Mouse (Mus musculus): Measurements from ENCODE around the gene Mutyh. TPM values are rescaled to one million over a fixed set of nuclear protein-coding genes. Genes with fewer than 3 reads are reported as not detected.
A peak's percentile ranks its signal among the peaks of the same experiment; 100 is the strongest.
"Not testable (repeated sequence)": the region's sequence is repeated elsewhere in the genome, so short reads cannot be mapped to it uniquely, and the experiment has no call there.

Gene Mutyh
- total RNA-seq, 2 experiments from 2014 or later = 1.3 TPM

DNA sequence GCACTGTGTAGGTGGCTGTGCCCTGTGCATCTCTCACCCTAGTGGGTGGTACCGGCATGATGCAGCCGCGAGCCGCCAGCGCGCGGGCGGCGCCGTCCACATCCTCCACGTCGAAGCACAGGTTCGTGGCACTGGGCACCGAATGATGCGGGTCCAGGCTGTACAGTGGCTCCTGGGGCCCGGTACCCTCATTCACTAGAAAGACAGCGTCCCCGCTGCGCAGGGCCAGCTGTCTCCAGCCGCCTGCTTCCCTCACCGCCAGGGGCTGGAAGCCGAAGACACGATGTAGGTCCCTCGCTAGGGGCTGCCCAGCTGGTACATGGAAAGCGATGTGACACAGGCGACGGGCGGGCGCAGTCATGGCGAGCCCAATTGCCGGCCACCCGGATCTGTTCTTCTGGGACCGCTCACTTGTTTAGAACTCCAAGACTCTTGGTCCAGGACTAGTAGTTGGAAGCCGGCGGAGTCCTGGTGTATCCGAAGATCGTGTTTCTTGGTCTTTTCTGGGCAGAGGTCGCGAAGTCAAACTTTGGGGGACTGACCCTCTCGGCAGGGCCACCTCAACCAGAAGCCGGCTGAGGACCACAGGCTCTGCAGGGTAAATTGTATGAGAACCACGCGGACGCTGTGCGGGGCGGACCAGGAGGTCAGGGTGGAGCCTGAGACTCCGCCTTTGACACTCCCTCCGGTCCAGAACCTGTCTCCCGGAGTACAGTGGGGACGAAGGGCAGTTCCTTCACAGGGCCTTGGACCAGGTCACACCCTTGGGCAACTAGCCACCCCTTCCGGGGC lies 13.6 kb downstream of the Mutyh start:
- peak; percentile 84 to 88 for DNase-seq

DNA sequence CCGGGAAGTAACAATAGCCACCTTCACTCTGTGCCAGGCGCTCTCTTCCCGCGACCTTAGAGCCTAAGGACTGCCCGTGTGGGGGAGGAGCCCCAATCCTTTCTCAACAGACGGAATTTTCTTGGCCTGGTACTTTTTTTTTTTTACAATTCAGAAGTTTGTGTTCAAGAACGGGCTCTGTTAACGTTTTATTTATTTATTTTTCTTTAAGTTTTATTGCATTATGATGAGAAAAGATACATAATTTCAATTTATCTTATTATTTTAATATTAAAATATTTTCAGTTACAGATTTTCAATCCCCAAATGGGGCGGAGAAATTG lies 14.1 kb downstream of the Mutyh start, which contains the start of gene Hpdl:
TSS of gene Hpdl (minus strand) at position 14 of the 323 bp plus-strand sequence.
- DNase-seq = no peak

DNA sequence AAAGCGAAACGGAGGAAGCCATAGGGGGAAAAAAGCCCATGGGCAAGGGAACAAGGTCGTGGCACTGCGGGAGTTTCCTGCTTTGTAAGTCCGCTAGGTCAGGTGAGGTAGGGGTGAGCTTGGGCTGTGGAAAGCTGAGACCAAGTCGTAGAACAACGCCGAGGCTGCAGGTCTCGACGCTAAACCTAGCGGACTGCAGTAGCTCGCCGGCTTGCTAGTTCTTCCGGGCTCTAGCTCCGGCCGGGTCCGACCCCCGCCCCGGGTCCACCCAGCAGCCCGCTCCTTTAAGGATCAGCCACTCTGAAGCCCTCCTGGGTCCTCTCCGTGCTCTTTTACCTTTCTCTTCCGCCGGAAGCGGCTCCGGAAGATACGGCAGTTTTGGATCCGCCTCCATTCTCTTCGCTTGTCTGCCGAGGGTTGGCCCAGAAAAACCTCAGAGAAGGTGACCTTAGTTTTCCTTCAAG lies 17.1 kb downstream of the Mutyh start:
- DNase-seq = peak; percentile 82 to 84

DNA sequence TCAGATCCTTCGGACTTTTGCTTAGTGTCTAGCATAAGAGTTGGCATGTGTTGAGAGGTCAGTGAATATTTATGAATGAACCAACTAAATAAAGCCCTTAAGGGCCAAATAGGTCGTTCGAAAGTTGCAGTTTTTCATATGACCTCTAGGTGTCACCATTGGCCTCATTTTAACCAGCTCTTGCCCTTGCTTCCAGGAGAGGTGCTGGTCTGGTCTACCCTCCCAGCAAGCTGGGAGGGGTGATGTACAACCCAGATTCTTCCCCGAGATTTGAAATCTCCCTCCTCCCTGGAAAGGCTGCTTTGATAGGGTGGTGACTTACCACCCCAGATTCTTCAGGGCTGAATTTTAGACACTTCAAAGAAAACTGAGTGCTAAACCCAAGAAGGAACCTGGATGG lies 20.3 kb downstream of the Mutyh start:
- DNase-seq = peak; percentile 44 to 50

DNA sequence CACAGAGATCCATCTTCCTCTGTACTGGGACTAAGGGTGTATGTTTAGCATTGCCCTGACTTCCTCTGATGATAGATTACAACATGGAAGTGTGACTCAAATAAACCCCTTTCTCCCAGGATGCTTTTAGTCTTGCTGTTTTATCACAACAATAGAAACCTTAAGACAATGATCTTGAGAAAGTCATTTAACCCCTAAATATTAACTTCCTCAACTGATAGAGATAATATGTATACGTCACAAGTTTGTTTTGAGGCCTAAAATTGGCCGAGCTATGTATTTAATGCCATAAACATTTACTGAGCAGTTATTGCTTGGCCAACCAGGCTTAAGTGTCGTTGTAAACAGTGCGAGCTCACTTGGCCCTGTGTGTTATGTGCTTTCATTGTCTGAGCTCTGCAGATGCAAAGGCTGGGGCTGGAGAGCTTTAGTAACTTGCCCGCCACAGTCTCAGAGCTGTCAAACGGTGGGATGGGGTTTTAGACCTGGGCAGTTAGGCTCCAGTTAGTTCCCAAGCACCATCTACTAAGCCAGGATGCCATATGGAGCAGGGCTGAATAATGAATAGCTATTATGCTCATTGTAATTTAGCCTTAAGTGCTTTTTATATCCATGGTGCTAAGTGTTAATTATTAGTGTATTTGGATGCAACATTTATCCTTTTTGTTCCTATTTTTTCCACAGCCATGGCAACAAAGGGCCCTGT lies 22.0 kb downstream of the Mutyh start:
- no peak for DNase-seq

DNA sequence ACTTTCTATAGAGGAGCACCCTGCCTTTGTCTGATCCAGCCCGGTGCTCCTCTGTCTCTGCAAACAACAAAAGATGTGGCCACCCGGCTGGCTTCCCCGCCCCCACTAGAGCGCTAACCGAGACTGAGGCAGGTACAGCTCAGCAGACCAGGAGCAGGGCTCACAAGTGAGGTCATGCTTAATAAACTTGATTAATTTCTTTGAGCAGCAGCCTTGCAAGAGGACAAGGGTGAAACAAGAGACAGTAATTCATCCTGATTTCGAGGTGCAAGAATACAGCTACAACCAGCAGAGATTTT lies 22.5 kb downstream of the Mutyh start:
- no peak for DNase-seq

DNA sequence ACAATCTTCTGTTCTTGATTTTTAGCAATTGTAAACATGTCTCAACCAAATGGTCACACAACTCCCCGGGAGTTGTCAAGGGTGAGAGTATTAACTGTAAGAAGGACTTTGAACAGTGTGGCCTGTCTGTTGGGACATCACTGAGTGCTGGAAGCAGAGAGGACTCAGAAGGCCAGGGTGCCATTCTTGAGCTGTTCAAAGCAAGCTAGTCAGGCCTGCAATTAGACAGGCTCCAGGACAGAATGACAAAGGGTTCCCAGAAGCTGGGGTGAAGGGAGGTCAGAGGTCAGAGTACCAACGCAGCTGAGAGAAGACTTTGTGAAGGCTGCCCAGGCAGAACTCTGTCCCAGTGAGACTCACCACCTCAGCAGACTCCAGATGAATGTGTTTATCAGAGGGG lies 31.5 kb downstream of the Mutyh start:
- DNase-seq = no peak

DNA sequence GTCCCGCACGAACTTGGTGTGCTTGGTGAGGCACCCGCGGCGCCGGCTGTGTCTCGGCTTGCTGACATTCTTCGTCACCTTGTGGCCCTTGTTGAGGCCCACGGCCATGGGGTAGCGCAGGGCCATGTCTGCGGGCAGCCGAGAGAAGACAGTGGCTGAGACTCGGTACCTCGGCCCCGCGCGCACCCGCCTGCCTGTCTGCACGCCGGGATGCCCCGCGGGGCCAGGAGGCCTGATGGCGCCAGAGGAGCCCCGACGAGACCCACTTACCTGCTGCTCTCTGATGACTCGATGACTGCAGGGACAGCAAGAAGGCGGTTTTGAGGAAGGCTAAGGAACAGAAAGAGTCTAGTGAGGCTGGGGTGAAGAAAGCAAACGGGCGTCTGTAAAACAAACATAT lies 32.6 kb downstream of the Mutyh start:
- not testable (repeated sequence) for DNase-seq

DNA sequence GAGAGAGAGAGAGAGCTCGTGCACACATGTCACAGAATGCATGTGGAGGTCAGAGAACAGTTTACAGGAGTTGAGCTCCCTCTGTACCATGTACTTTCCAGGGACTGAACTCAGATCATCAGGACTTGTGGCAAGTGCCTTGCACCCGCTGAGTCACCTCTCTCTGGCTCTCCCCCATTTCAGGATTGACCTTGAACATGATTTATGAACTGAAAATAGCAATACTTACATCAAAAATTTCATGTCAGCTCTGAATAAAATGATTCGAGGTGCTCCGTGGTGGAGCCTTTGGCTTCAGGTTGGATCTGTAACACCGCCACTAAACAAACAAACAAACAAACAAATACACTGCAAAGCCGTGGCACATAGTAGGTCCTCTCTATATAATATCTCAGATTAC lies 33.3 kb downstream of the Mutyh start:
- no peak for DNase-seq

DNA sequence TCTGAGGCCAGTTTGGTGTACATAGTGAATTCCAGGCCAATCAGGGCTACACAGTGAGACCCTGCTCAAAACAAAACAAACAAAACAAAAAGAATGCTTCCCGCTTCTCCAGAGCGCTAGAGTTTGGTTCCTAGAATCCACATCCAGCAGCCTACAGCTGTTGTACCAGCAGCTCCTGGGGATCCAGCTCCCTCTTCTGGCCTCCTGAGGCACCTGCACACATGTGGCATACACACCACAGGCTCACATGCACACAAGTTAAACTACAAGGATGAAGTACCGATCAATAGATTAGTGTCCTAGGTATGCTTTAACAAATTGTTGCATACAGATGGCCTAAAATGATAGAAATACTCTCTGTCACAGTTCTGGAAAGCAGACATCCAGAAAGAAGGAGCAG lies 36.8 kb downstream of the Mutyh start:
- DNase-seq = no peak

DNA sequence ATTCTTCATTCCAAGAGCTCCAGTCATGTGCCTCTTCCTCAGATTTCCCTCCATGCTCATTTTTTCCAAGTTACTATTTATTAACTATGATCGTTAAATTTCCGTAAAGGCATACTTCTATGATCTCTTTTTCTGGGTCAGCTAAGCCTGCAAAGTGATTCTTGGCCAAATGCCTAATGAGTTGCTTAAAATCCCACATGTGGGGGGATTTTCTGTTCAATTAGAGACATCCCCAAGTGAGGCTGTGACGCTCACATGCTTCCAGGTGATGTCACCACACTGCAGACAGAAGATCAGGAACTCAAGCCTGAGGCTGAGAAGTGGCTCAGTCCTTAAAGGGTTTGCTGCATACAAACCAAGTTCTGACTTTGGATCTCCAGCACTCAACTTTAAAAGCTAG lies 42.4 kb downstream of the Mutyh start:
- no peak for DNase-seq

DNA sequence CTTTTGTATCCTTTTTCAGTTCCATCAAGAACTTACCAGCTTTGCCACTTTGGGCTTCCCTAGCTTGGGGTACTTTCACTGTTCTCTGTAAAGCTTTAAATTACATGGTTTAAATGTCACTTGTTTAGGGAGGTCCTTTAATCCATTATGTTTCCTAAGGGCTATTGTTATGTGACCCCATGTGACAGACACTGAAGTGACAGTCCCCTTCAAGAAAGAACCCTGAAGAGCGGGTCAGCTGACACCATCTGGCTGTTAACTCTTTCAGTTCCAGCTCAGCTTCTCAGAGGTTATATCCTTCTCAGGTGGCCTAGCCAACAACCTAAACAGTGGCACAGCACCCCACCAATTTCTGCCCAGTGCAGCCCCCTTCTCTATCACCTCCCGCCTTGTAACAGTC lies 46.8 kb downstream of the Mutyh start:
- DNase-seq = no peak

DNA sequence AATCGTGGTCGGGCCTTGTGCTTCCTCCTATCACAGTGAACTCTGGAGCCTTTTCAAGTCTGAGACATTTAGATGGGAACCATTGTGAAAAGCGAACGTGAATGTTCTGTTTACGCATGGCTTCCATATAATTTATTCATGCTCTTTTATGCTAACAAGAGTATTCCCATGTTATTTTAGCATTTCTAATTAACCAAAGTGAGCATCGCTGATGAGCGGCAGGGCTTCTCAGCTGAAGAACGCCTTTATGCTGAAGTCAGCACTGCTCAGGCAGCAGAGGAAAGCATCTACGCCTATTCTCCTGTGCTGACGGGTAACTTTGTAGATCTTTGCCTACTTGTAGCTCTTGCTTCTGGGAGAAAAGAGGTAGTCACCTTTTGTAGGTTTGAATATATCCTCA lies 49.7 kb downstream of the Mutyh start:
- DNase-seq = no peak

DNA sequence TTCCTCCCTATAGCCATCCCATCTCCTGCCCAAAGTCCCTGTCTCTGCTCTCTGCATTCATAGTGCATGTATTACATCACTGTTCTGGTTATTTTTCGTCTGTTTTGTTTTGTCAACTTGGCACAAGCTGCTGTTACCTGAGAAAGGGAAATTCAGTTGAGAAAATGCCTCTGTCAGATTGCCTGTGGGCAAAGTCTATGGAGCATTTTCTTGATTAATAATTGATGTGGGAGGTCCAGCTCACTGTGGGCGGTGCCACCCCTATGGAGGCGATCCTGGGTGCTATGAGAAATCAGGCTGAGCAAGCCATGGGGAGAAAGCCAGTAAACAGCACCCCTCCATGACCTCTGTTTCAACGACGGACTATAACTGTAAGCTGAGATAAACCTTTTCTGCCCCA lies 52.2 kb downstream of the Mutyh start:
- DNase-seq = no peak

DNA sequence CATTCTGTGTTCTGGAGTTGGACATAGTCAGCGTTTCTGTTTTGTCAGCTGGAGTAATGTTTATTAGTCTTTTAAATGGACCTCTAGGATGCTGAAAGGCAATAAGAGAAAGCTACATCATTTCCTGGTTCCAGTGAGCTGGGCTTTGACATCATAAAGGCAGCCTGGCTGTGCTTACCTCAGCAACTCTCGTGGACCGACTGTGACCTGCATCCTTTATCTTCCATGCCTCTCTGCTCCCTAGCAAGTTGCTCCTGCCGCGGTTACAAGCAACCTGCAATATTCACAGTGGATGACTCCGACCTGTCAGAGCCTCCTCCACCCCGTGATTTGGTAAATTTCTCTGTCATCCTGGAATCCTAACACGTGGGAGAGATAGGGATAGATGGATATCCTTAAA lies 54.5 kb downstream of the Mutyh start:
- DNase-seq = no peak

Other genes starting within 250 kb of the Mutyh start
- 1 to 10 TPM; 3.7 to 4.1 TPM for gene Ccdc17, start 211.1 kb upstream of the Mutyh start, total RNA-seq (2021)
- 10 to 100 TPM; 14.5 to 16.2 TPM for gene Nasp, start 179.8 kb upstream of the Mutyh start, total RNA-seq (2021)
- gene Akr1a1, start 156.0 kb upstream of the Mutyh start, total RNA-seq (2021) = 100 to 1,000 TPM; 310 to 328 TPM
- gene Prdx1, start 122.2 kb upstream of the Mutyh start, total RNA-seq (2021) = 100 to 1,000 TPM; 463 to 542 TPM
- 10 to 100 TPM; 55.3 to 55.9 TPM for gene Mmachc, start 99.3 kb upstream of the Mutyh start, total RNA-seq (2021)
- 1 to 10 TPM; 4.3 to 5.4 TPM for gene Ccdc163, start 99.2 kb upstream of the Mutyh start, total RNA-seq (2021)
- gene Tesk2, start 86.8 kb upstream of the Mutyh start, total RNA-seq (2021) = 1 to 10 TPM; 1.9 to 2.0 TPM
- gene Toe1, start 83 bp upstream of the Mutyh start, total RNA-seq (2021) = 1 to 10 TPM; 5.5 to 7.3 TPM
- gene Hpdl, start 14.0 kb downstream of the Mutyh start, total RNA-seq (2021) = 1 to 10 TPM; 3.5 to 3.7 TPM
- 1 to 10 TPM in 1 of 2 experiments, under 1 TPM in 1; 0.98 to 1.0 TPM for gene Zswim5, start 69.7 kb downstream of the Mutyh start, total RNA-seq (2021)
- gene Urod, start 186.7 kb downstream of the Mutyh start, total RNA-seq (2021) = 10 to 100 TPM; 82.6 to 93.6 TPM
- gene Hectd3, start 187.6 kb downstream of the Mutyh start, total RNA-seq (2021) = 10 to 100 TPM; 16.8 to 19.8 TPM
- gene Eif2b3, start 211.7 kb downstream of the Mutyh start, total RNA-seq (2021) = 10 to 100 TPM; 16.5 to 16.8 TPM